Comparison of ENCODE assay signal across 8 mouse cellular contexts in genomic region chr12:52782902-52783441, GRCm38 (mm10).
DNase-seq lines count a peak whose midpoint lies in the region; ATAC-seq and TF ChIP-seq lines count a peak whose summit lies in the region.

No protein-coding gene starts in this region.

- H3K4me3 ChIP-seq in lung, embryonic 14.5 days (ENCODE audit: low read depth, low read length) = no peak overlapping the region; the same call in 1 of the 2 replicates
- H3K4me3 ChIP-seq in bone marrow macrophage, adult 2 months (ENCODE audit: insufficient read depth, low read length) = peak overlapping the region; percentile 47
- H3K4me3 ChIP-seq in forebrain, embryonic 10.5 days = peak overlapping the region; percentile 38

- WGBS in lung, embryonic 14.5 days = 9% methylated on average over 14 of the region's 14 CpGs
- 16% methylated on average over 14 of the region's 14 CpGs for WGBS in forebrain, embryonic 10.5 days

- H3K4me1 ChIP-seq in lung, embryonic 14.5 days (ENCODE audit: insufficient read depth) = peaks cover 4% of the 10 kb centered on the region; the same call in 1 of the 2 replicates
- peaks cover 16% of the 10 kb centered on the region for H3K4me1 ChIP-seq in bone marrow macrophage, adult 2 months (ENCODE audit: control insufficient read depth, insufficient read depth, low read length)
- H3K4me1 ChIP-seq in forebrain, embryonic 10.5 days = peaks cover 18% of the 10 kb centered on the region

- no peak for TF ChIP-seq POLR2A in bone marrow macrophage, adult 2 months (IDR thresholded peaks at IDR 0.05; ENCODE audit: borderline replicate concordance, low read depth, low read length)

- no peak overlapping the region for H3K9ac ChIP-seq in lung, embryonic 14.5 days

- no peak overlapping the region for H3K27ac ChIP-seq in lung, embryonic 14.5 days (ENCODE audit: low read depth)
- peak overlapping the region; percentile 83 for H3K27ac ChIP-seq in bone marrow macrophage, adult 2 months (ENCODE audit: insufficient read depth, low read depth, low read length)
- no peak overlapping the region for H3K27ac ChIP-seq in forebrain, embryonic 10.5 days

- H3K27me3 ChIP-seq in lung, embryonic 14.5 days (ENCODE audit: insufficient read depth, low read length) = no peaks in the 10 kb centered on the region
- H3K27me3 ChIP-seq in forebrain, embryonic 10.5 days (ENCODE audit: poor library complexity, severe bottlenecking) = peaks cover 8% of the 10 kb centered on the region
- no peaks in the 10 kb centered on the region for H3K27me3 ChIP-seq in splenic B cell, adult 2 months (ENCODE audit: control insufficient read depth, insufficient read depth, low read length, poor library complexity, severe bottlenecking)

- H3K9me3 ChIP-seq in lung, embryonic 14.5 days (ENCODE audit: low read depth, low read length) = no peaks in the 10 kb centered on the region
- H3K9me3 ChIP-seq in forebrain, embryonic 10.5 days = no peaks in the 10 kb centered on the region

- no peak for TF ChIP-seq CTCF in lung, embryonic 14.5 days (IDR thresholded peaks at IDR 0.05; ENCODE audit: low read depth)
- TF ChIP-seq CTCF in bone marrow macrophage, adult 2 months (IDR thresholded peaks at IDR 0.05; ENCODE audit: low read depth, low read length) = no peak

- peak; percentile 38; the same call in 1 of the 2 replicates for ATAC-seq in lung, embryonic 14.5 days (ENCODE audit: insufficient read depth)
- ATAC-seq in megakaryocyte, adult 5-6 weeks (ENCODE audit: poor library complexity, severe bottlenecking) = peak; percentile 91

- H3K4me2 ChIP-seq in lung, embryonic 14.5 days = peak overlapping the region; percentile 52

- H3K36me3 ChIP-seq in lung, embryonic 14.5 days (ENCODE audit: insufficient read depth) = no peaks in the 10 kb centered on the region
- no peaks in the 10 kb centered on the region for H3K36me3 ChIP-seq in forebrain, embryonic 10.5 days (replicated peaks)
- no peaks in the 10 kb centered on the region for H3K36me3 ChIP-seq in splenic B cell, adult 2 months (ENCODE audit: control insufficient read depth, insufficient read depth, low read length, poor library complexity, severe bottlenecking)

- DNase-seq in lung, embryonic 14.5 days = peak; percentile 36
- no peak for DNase-seq in lung, postnatal 25 days (ENCODE audit: low spot score)
- DNase-seq in forebrain, embryonic 10.5 days (ENCODE audit: extremely low spot score, low spot score) = no peak
- DNase-seq in induced T-regulatory cell, adult 2 months (ENCODE audit: low read depth) = peak; percentile 83
- peak; percentile 47 for DNase-seq in splenic B cell, adult 2 months (ENCODE audit: low read depth, low spot score)
- DNase-seq in layer of hippocampus, adult 9-11 months = no peak

Comparison
In these comparisons a context has a peak if more than half of its experiments do, and no peak if none do; other contexts are left out.
1. DNase-seq: peak in lung, embryonic 14.5 days (single experiment), induced T-regulatory cell, adult 2 months (single experiment) and splenic B cell, adult 2 months (single experiment); none in lung, postnatal 25 days (single experiment), forebrain, embryonic 10.5 days (single experiment) and layer of hippocampus, adult 9-11 months (single experiment).